Mouse (Mus musculus): ENCODE measurements around the gene Elk4. TPM values are rescaled to one million over a fixed set of nuclear protein-coding genes. Genes with fewer than 3 reads are reported as not detected.
A peak's percentile ranks its signal among the peaks of the same experiment; 100 is the strongest.

Gene Elk4
- total RNA-seq (2021): 116 and 135 TPM in 2 replicates
- long read RNA-seq, experiment 1, full-length matches to known transcripts: 1 of 6 reads
- long read RNA-seq, experiment 1, partial matches to known transcripts: 0 of 6 reads
- long read RNA-seq, experiment 1, other reads (novel, unspliced or antisense): 5 of 6 reads
- long read RNA-seq, experiment 2, full-length matches to known transcripts: 2 of 10 reads
- long read RNA-seq, experiment 2, partial matches to known transcripts: 0 of 10 reads
- long read RNA-seq, experiment 2, other reads (novel, unspliced or antisense): 8 of 10 reads

GRCm38 (mm10) chr1:132007282-132007815 is at the start of gene Elk4:
Elk4 (plus strand) TSS chr1:132007607.
- DNase-seq: peak; percentile 97

GRCm38 (mm10) chr1:131961004-131961403 is 46.4 kb upstream of the Elk4 start:
- no peak for DNase-seq

GRCm38 (mm10) chr1:131962606-131963084 is 44.8 kb upstream of the Elk4 start, which contains the start of gene Slc45a3:
Slc45a3 (plus strand) TSS chr1:131962967.
- peak; percentile 79 for DNase-seq

- peak; percentile 57 for DNase-seq
Measured at GRCm38 (mm10) chr1:131963085-131963951, 44.1 kb upstream of the Elk4 start.

GRCm38 (mm10) chr1:131964100-131964499 is 43.3 kb upstream of the Elk4 start:
- DNase-seq: no peak

GRCm38 (mm10) chr1:131964580-131964979 is 42.8 kb upstream of the Elk4 start:
- no peak for DNase-seq

- DNase-seq: no peak
Measured at GRCm38 (mm10) chr1:131965818-131966217, 41.6 kb upstream of the Elk4 start.

- DNase-seq: no peak
Measured at GRCm38 (mm10) chr1:131967336-131967735, 40.1 kb upstream of the Elk4 start.

GRCm38 (mm10) chr1:131968556-131968955 is 38.9 kb upstream of the Elk4 start:
- no peak for DNase-seq

- DNase-seq: no peak
Measured at GRCm38 (mm10) chr1:131968983-131969382, 38.4 kb upstream of the Elk4 start.

- no peak for DNase-seq
Measured at GRCm38 (mm10) chr1:131969825-131970224, 37.6 kb upstream of the Elk4 start.

GRCm38 (mm10) chr1:131970322-131970660 is 37.1 kb upstream of the Elk4 start:
- no peak for DNase-seq

GRCm38 (mm10) chr1:131970661-131971520 is 36.5 kb upstream of the Elk4 start:
- no peak for DNase-seq

- DNase-seq: no peak
Measured at GRCm38 (mm10) chr1:131971771-131972497, 35.5 kb upstream of the Elk4 start.

- no peak for DNase-seq
Measured at GRCm38 (mm10) chr1:131972498-131973334, 34.7 kb upstream of the Elk4 start.

- no peak for DNase-seq
Measured at GRCm38 (mm10) chr1:131973991-131974390, 33.4 kb upstream of the Elk4 start.

- DNase-seq: no peak
Measured at GRCm38 (mm10) chr1:131976886-131977285, 30.5 kb upstream of the Elk4 start.

- DNase-seq: peak; percentile 66
Measured at GRCm38 (mm10) chr1:131980471-131980870, 26.9 kb upstream of the Elk4 start.

- peak; percentile 87 for DNase-seq
Measured at GRCm38 (mm10) chr1:131981378-131982013, 25.9 kb upstream of the Elk4 start.

- peak; percentile 85 for DNase-seq
Measured at GRCm38 (mm10) chr1:131982907-131983306, 24.5 kb upstream of the Elk4 start.
